Mouse (Mus musculus) spleen, adult 2 months (tissue): ENCODE measurements around the gene Pias1.

Experiments used
- CTCF ChIP-seq: fragments of 200-500 bp; IDR thresholded peaks from 2 replicates; pipeline ENCODE4 v1.5.1; 2011; ENCODE audit warnings: mild to moderate bottlenecking, inconsistent platforms; ENCODE audit not compliant: insufficient read depth, insufficient read length, insufficient replicate concordance; ENCODE audit errors: extremely low read depth
- POLR2A ChIP-seq: fragments of 200-500 bp; IDR thresholded peaks from 2 replicates; pipeline ENCODE4 v1.6.1; 2011; ENCODE audit warnings: low read depth, low read length, inconsistent platforms

GRCm38 (mm10) chr9:62835705-62836446 lies 151.8 kb downstream of the Pias1 start:
- TF ChIP-seq POLR2A: no peak
- TF ChIP-seq CTCF: no peak
